Mouse (Mus musculus): ENCODE measurements around the gene Snd1. TPM values are rescaled to one million over a fixed set of nuclear protein-coding genes. Genes with fewer than 3 reads are reported as not detected.
A peak's percentile ranks its signal among the peaks of the same experiment; 100 is the strongest.

The Snd1 gene
- polyA plus RNA-seq, 1 experiment from 2014 or later = 79.3 TPM

DNA sequence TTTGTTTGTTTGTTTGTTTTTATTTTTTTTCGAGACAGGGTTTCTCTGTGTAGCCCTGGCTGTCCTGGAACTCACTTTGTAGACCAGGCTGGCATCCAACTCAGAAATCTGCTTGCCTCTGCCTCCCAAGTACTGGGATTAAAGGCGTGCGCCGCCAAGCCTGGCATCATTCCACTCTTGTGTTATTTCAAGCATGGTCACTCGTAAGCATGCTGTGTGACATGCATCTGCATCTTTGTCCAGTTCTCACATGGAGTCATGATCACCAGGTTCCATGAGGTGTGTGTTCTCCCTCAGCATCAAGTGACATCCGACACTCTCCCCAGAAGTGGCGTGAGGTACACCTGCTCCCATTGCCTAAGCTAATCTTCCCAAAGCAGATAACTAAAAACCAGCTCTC is 460.8 kb downstream of the Snd1 start:
- no peaks in the 10 kb centered on the region for H3K9me3 ChIP-seq (replicated peaks; ENCODE audit: low read length)
- no peak for DNase-seq (ENCODE audit: low spot score)
- no peak overlapping the region for H3K4me2 ChIP-seq (ENCODE audit: low read length)
- no peaks in the 10 kb centered on the region for H3K27me3 ChIP-seq (ENCODE audit: insufficient read depth, low read length)
- no peaks in the 10 kb centered on the region for H3K36me3 ChIP-seq (ENCODE audit: insufficient read depth, low read length)
- H3K27ac ChIP-seq = no peak overlapping the region
- no peak for ATAC-seq (replicated peaks; ENCODE audit: low FRiP score, low read depth)
- peaks cover 15% of the 10 kb centered on the region; the same call in 1 of the 2 replicates for H3K4me1 ChIP-seq (replicated peaks; ENCODE audit: insufficient read depth, low read length)
- no peak for TF ChIP-seq CTCF (IDR thresholded peaks at IDR 0.05; ENCODE audit: low read depth)
- no peak overlapping the region for H3K4me3 ChIP-seq (replicated peaks; ENCODE audit: low read depth, low read length)
- H3K9ac ChIP-seq (ENCODE audit: low read depth, low read length) = no peak overlapping the region
- 82% methylated on average over 7 of the region's 7 CpGs for WGBS

- H3K4me1 ChIP-seq (replicated peaks; ENCODE audit: insufficient read depth, low read length) = no peaks in the 10 kb centered on the region
- H3K9ac ChIP-seq (ENCODE audit: low read depth, low read length) = no peak overlapping the region
- no peaks in the 10 kb centered on the region for H3K36me3 ChIP-seq (ENCODE audit: insufficient read depth, low read length)
- no peak overlapping the region for H3K4me3 ChIP-seq (replicated peaks; ENCODE audit: low read depth, low read length)
- no peak for ATAC-seq (replicated peaks; ENCODE audit: low FRiP score, low read depth)
- no peaks in the 10 kb centered on the region for H3K27me3 ChIP-seq (ENCODE audit: insufficient read depth, low read length)
- no peak for DNase-seq (ENCODE audit: low spot score)
- no peaks in the 10 kb centered on the region for H3K9me3 ChIP-seq (replicated peaks; ENCODE audit: low read length)
- whole genome bisulfite sequencing = 58% methylated on average over 9 of the region's 9 CpGs
- H3K27ac ChIP-seq = no peak overlapping the region
- no peak for TF ChIP-seq CTCF (IDR thresholded peaks at IDR 0.05; ENCODE audit: low read depth)
- H3K4me2 ChIP-seq (ENCODE audit: low read length) = no peak overlapping the region
Observed at GRCm38 (mm10) chr6:28947254-28947653, 472.3 kb downstream of the Snd1 start.

DNA sequence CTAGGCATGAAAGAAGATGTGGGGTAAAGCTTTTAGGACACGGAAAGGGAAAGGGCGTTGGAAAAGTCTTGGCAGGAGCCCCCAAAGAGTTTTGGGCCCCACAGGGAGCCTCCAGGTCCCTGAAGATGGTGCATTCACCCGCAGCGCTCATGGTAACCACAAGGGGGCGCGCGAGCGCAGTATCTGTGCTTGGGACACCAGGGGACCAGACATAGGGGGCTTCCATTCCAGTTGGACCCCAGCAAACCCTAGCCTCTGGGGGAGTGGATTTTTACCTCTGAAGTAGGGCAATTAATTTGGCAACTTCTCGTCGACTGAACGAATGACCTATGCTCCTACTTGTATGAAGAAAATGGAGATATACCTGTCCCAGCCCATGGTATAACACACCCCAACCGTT is 474.3 kb downstream of the Snd1 start:
- H3K9me3 ChIP-seq (replicated peaks; ENCODE audit: low read length) = no peaks in the 10 kb centered on the region
- no peak overlapping the region for H3K9ac ChIP-seq (ENCODE audit: low read depth, low read length)
- H3K4me1 ChIP-seq (replicated peaks; ENCODE audit: insufficient read depth, low read length) = no peaks in the 10 kb centered on the region
- peak; percentile 92 for TF ChIP-seq CTCF (IDR thresholded peaks at IDR 0.05; ENCODE audit: low read depth)
- ATAC-seq (replicated peaks; ENCODE audit: low FRiP score, low read depth) = no peak; the same call in 1 of the 2 replicates
- DNase-seq (ENCODE audit: low spot score) = peak; percentile 72
- H3K27ac ChIP-seq = no peak overlapping the region
- no peak overlapping the region for H3K4me2 ChIP-seq (ENCODE audit: low read length)
- H3K27me3 ChIP-seq (ENCODE audit: insufficient read depth, low read length) = no peaks in the 10 kb centered on the region
- WGBS = 18% methylated on average over 12 of the region's 12 CpGs
- H3K36me3 ChIP-seq (ENCODE audit: insufficient read depth, low read length) = no peaks in the 10 kb centered on the region
- no peak overlapping the region for H3K4me3 ChIP-seq (replicated peaks; ENCODE audit: low read depth, low read length)

DNA sequence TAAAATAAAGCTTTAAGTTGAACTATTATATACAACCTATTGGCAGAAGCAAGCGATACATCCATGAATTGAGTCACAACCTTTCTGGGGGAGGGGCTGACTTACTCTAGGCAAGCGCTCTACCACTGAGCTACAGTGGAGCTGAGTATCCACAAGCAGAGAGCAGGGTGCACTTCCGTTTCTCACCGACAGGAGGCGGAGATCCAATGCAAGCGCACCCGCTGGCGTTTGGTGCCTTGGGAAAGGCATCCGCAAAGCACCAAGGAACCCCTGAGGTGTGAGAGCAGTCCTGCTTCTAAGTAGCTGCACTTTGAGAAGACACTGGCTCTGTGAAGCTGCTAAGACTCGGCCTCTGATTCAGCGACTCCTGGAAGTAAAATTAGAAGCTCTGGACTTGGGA is 480.6 kb downstream of the Snd1 start:
- H3K9ac ChIP-seq (ENCODE audit: low read depth, low read length) = no peak overlapping the region
- no peaks in the 10 kb centered on the region for H3K27me3 ChIP-seq (ENCODE audit: insufficient read depth, low read length)
- no peak overlapping the region for H3K4me3 ChIP-seq (replicated peaks; ENCODE audit: low read depth, low read length)
- no peaks in the 10 kb centered on the region for H3K36me3 ChIP-seq (ENCODE audit: insufficient read depth, low read length)
- H3K27ac ChIP-seq = no peak overlapping the region
- no peaks in the 10 kb centered on the region for H3K9me3 ChIP-seq (replicated peaks; ENCODE audit: low read length)
- peak; percentile 49 for DNase-seq (ENCODE audit: low spot score)
- whole genome bisulfite sequencing = 23% methylated on average over 11 of the region's 11 CpGs
- H3K4me2 ChIP-seq (ENCODE audit: low read length) = no peak overlapping the region
- no peak for ATAC-seq (replicated peaks; ENCODE audit: low FRiP score, low read depth)
- H3K4me1 ChIP-seq (replicated peaks; ENCODE audit: insufficient read depth, low read length) = no peaks in the 10 kb centered on the region
- TF ChIP-seq CTCF (IDR thresholded peaks at IDR 0.05; ENCODE audit: low read depth) = peak; percentile 78

- Histone ChIP-seq H3K4me1 (replicated peaks; ENCODE audit: insufficient read depth, low read length) (no peaks in the 10 kb centered on the region), H3K4me3 (replicated peaks; ENCODE audit: low read depth, low read length) (no peak overlapping the region), H3K36me3 (ENCODE audit: insufficient read depth, low read length) (no peaks in the 10 kb centered on the region), H3K27me3 (ENCODE audit: insufficient read depth, low read length) (no peaks in the 10 kb centered on the region), H3K4me2 (ENCODE audit: low read length) (no peak overlapping the region), H3K9ac (ENCODE audit: low read depth, low read length) (no peak overlapping the region), H3K9me3 (replicated peaks; ENCODE audit: low read length) (no peaks in the 10 kb centered on the region), H3K27ac (no peak overlapping the region)
- DNase-seq (ENCODE audit: low spot score) (no peak), ATAC-seq (replicated peaks; ENCODE audit: low FRiP score, low read depth) (no peak)
- no peak for TF ChIP-seq CTCF (IDR thresholded peaks at IDR 0.05; ENCODE audit: low read depth)
- WGBS = 56% methylated on average over 10 of the region's 10 CpGs
Observed at GRCm38 (mm10) chr6:28957486-28957885, 482.5 kb downstream of the Snd1 start.

DNA sequence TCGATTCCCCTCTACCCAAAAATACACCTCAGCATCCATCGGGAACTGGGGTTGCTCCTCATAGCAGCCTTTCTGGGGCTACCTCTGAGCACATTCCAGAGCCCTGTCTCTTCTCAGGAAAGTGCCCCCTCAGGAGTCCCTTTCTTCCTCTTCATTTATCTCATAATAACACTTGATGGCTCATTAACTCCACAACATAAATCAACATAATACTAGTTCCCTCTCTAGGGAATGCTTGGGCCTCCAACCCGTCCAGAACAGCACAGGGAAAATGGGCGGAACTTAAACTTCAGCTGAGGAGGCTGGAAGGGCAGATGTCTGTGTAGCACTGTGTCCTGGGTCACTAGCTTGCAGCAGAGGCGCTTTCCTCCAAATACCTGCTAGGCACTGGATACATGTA is 488.2 kb downstream of the Snd1 start:
- H3K9me3 ChIP-seq (replicated peaks; ENCODE audit: low read length) = no peaks in the 10 kb centered on the region
- no peak overlapping the region for H3K27ac ChIP-seq
- H3K36me3 ChIP-seq (ENCODE audit: insufficient read depth, low read length) = no peaks in the 10 kb centered on the region
- H3K4me2 ChIP-seq (ENCODE audit: low read length) = no peak overlapping the region
- no peak overlapping the region for H3K4me3 ChIP-seq (replicated peaks; ENCODE audit: low read depth, low read length)
- WGBS = 31% methylated on average over 5 of the region's 5 CpGs
- TF ChIP-seq CTCF (IDR thresholded peaks at IDR 0.05; ENCODE audit: low read depth) = no peak
- ATAC-seq (replicated peaks; ENCODE audit: low FRiP score, low read depth) (no peak), DNase-seq (ENCODE audit: low spot score) (no peak)
- no peaks in the 10 kb centered on the region for H3K27me3 ChIP-seq (ENCODE audit: insufficient read depth, low read length)
- no peaks in the 10 kb centered on the region for H3K4me1 ChIP-seq (replicated peaks; ENCODE audit: insufficient read depth, low read length)
- H3K9ac ChIP-seq (ENCODE audit: low read depth, low read length) = no peak overlapping the region

- no peak for ATAC-seq (replicated peaks; ENCODE audit: low FRiP score, low read depth)
- TF ChIP-seq CTCF (IDR thresholded peaks at IDR 0.05; ENCODE audit: low read depth) = no peak
- H3K36me3 ChIP-seq (ENCODE audit: insufficient read depth, low read length) = no peaks in the 10 kb centered on the region
- no peak overlapping the region for H3K9ac ChIP-seq (ENCODE audit: low read depth, low read length)
- H3K4me3 ChIP-seq (replicated peaks; ENCODE audit: low read depth, low read length) = no peak overlapping the region
- no peaks in the 10 kb centered on the region for H3K9me3 ChIP-seq (replicated peaks; ENCODE audit: low read length)
- WGBS = 42% methylated on average over 8 of the region's 8 CpGs
- no peaks in the 10 kb centered on the region for H3K27me3 ChIP-seq (ENCODE audit: insufficient read depth, low read length)
- no peak overlapping the region for H3K4me2 ChIP-seq (ENCODE audit: low read length)
- DNase-seq (ENCODE audit: low spot score) = no peak
- H3K4me1 ChIP-seq (replicated peaks; ENCODE audit: insufficient read depth, low read length) = no peaks in the 10 kb centered on the region
- H3K27ac ChIP-seq = no peak overlapping the region
Observed at GRCm38 (mm10) chr6:28965264-28965663, 490.3 kb downstream of the Snd1 start.

All from kidney, postnatal 0 days (tissue).